Mouse (Mus musculus): ENCODE data around the gene Stac3.

The Stac3 gene

GRCm38 (mm10) chr10:127524646-127525255 lies 23.3 kb downstream of the Stac3 start:
- DNase-seq (ENCODE audit: low read depth) = no peak

GRCm38 (mm10) chr10:127526048-127526447 lies 24.6 kb downstream of the Stac3 start:
- DNase-seq (ENCODE audit: low read depth) = no peak

GRCm38 (mm10) chr10:127526681-127527080 lies 25.2 kb downstream of the Stac3 start:
- no peak for DNase-seq (ENCODE audit: low read depth)

- no peak for DNase-seq (ENCODE audit: low read depth)
Measured at GRCm38 (mm10) chr10:127527481-127527880, 26.0 kb downstream of the Stac3 start.

- no peak for DNase-seq (ENCODE audit: low read depth)
Measured at GRCm38 (mm10) chr10:127530945-127531344, 29.5 kb downstream of the Stac3 start.

GRCm38 (mm10) chr10:127531548-127531947 lies 30.1 kb downstream of the Stac3 start:
- DNase-seq (ENCODE audit: low read depth) = no peak

- no peak for DNase-seq (ENCODE audit: low read depth)
Measured at GRCm38 (mm10) chr10:127534036-127534928, 32.8 kb downstream of the Stac3 start, which contains the start of gene Nxph4. Gene Nxph4, minus strand, starts transcription at chr10:127534559.

- no peak for DNase-seq (ENCODE audit: low read depth)
Measured at GRCm38 (mm10) chr10:127534929-127535384, 33.5 kb downstream of the Stac3 start.

- DNase-seq (ENCODE audit: low read depth) = no peak
Measured at GRCm38 (mm10) chr10:127536586-127537314, 35.3 kb downstream of the Stac3 start.

- DNase-seq (ENCODE audit: low read depth) = no peak
Measured at GRCm38 (mm10) chr10:127537854-127538583, 36.5 kb downstream of the Stac3 start.

- DNase-seq (ENCODE audit: low read depth) = no peak
Measured at GRCm38 (mm10) chr10:127541510-127541909, 40.0 kb downstream of the Stac3 start.

- DNase-seq (ENCODE audit: low read depth) = no peak
Measured at GRCm38 (mm10) chr10:127542084-127542483, 40.6 kb downstream of the Stac3 start.

GRCm38 (mm10) chr10:127542720-127543119 lies 41.2 kb downstream of the Stac3 start:
- DNase-seq (ENCODE audit: low read depth) = no peak

- DNase-seq (ENCODE audit: low read depth) = no peak
Measured at GRCm38 (mm10) chr10:127543916-127544315, 42.4 kb downstream of the Stac3 start.

- no peak for DNase-seq (ENCODE audit: low read depth)
Measured at GRCm38 (mm10) chr10:127544375-127544774, 42.9 kb downstream of the Stac3 start.

- DNase-seq (ENCODE audit: low read depth) = no peak
Measured at GRCm38 (mm10) chr10:127546505-127546904, 45.0 kb downstream of the Stac3 start.

- no peak for DNase-seq (ENCODE audit: low read depth)
Measured at GRCm38 (mm10) chr10:127548236-127548635, 46.8 kb downstream of the Stac3 start.

GRCm38 (mm10) chr10:127549892-127550291 lies 48.4 kb downstream of the Stac3 start:
- no peak for DNase-seq (ENCODE audit: low read depth)

- DNase-seq (ENCODE audit: low read depth) = no peak
Measured at GRCm38 (mm10) chr10:127555703-127556102, 54.2 kb downstream of the Stac3 start.

- DNase-seq (ENCODE audit: low read depth) = no peak
Measured at GRCm38 (mm10) chr10:127557397-127557796, 55.9 kb downstream of the Stac3 start.
